Mouse (Mus musculus) natural killer cell, adult 2 months (primary cell): ENCODE measurements around the gene Pdzk1ip1.

Experiments used
- DNase-seq, 2 experiments: peaks; one replicate each; pipeline ENCODE4 v3.0.0; 2022; ENCODE audit warnings: low spot score in 2 of 2

Pdzk1ip1 gene

DNA sequence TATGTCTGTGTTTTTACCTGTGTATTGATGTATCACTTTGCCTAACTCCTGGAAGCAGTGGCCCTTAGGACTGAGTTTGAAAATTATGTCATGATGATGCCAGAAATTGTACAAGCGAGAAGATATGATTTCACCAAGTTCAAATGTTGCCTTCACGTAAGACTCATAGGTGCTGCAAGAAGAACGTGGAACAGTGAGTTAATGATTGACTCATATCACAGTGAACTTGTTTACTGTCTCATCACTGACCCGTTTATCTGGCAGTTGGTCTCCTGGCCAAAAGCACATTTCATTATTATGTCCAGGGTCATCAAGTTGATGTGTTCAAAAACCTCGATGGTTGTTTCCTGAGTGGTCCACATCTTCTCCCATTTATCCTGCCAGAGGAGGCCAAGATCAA, 33.1 kb downstream of the Pdzk1ip1 start:
- DNase-seq = no peak

GRCm38 (mm10) chr4:115123507-115123906, 35.0 kb downstream of the Pdzk1ip1 start:
- DNase-seq = no peak

GRCm38 (mm10) chr4:115124713-115125112, 36.2 kb downstream of the Pdzk1ip1 start:
- DNase-seq = no peak

- no peak for DNase-seq
These were observed 44.6 kb downstream of the Pdzk1ip1 start for GRCm38 (mm10) chr4:115133085-115133484.

DNA sequence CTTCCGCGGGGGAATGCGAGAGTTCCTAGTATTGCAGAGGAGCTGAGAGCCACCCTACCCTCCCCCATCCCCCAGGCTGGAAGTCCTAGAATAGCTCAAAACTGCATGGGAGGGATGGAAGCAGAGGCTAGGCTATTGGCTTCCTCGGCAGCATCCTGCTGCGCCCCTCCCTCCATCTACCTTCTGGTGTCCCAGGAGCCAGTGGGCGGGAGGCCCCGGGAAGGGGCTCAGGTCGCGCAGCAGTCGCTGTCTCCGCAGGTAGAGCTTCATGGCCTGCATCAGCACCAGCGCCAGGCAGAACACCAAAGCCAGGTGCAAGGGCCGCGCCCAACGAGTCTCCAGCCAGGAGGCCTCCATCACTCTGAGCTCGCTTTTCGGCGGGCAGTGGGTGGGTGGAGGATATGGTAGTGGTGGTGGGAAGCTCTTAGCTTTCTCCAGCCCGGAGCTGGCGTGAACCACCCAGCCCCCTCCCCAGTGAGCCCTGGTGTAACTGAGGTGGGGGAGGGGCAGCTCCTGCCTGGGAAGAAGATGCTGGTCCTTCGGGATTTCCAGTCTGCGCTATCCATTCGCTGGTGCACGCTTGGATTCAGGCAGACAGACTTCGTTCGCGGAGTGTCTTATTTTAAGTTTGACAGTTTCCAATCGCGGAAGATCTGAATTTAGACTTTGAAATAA, 45.2 kb downstream of the Pdzk1ip1 start, which contains the start of gene Cyp4x1:
Cyp4x1 (minus strand) TSS at position 661 of the 675 bp plus-strand sequence.
- DNase-seq = no peak

DNA sequence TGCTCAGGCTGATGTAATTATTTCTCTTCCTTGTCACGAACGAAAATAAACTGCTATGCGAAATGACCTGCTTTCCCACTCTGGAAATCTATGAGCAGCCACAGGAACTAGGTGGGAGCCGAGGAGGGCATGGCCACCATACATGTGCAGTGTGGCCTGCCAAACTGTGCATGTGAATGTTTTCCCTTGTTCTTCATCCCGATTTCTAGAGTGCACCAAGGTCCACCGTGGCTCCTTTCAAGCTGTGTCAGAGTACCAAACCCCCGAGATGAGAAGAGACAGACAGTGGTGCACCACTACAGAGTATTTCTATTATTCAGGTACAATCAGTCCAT, 45.8 kb downstream of the Pdzk1ip1 start:
- no peak for DNase-seq
